Mouse (Mus musculus): ENCODE results near the gene Aig1. TPM values are rescaled to one million over a fixed set of nuclear protein-coding genes. Genes with fewer than 3 reads are reported as not detected.
A peak's percentile ranks its signal among the peaks of the same experiment; 100 is the strongest.

Aig1 gene
- total RNA-seq, 2 experiments from 2014 or later: 61.1 to 64.1 TPM

DNA sequence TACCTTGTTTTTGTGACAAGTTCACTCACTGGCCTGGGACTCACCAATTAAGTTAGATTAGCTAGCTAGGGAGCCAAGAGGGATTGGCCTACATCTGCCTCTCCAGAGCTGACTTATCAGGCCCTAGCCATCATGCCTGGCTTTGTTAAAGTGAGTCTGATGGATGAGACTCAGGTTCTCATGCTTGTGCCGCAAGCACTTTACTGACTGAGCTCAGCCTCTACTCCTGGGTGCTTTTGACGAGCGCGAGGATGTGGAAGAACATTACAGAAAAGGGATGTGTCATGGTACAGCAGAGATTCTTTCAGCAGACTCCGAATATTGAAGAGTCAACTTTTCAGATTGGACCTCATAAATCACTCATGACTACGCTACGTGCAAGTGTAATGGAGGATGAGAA, 12.8 kb downstream of the Aig1 start:
- DNase-seq (ENCODE audit: low spot score in 2 of 2): no peak
- intact Hi-C loops (cut with DNase I): no loop called here

DNA sequence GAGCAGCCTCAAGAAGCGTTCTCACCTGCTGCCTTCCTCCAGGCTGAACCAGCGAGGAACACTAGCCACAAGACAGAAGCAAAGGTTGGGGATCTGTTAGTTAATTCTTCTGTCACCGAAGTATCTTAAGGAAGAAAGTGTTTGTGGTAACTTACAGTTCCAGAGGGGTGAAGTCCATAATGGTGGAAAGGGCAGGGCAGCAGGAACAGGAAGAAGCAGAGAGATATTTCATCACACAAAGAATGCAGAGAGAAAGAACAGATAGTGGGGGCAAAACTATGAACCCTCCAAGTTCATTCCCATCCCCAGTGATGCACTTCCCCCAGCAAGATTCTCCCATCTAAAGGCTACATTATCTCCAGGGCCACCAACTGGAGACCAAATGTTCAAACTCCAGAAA, 13.7 kb downstream of the Aig1 start:
- intact Hi-C loops (cut with DNase I): no loop called here
- no peak for DNase-seq (ENCODE audit: low spot score in 2 of 2)

DNA sequence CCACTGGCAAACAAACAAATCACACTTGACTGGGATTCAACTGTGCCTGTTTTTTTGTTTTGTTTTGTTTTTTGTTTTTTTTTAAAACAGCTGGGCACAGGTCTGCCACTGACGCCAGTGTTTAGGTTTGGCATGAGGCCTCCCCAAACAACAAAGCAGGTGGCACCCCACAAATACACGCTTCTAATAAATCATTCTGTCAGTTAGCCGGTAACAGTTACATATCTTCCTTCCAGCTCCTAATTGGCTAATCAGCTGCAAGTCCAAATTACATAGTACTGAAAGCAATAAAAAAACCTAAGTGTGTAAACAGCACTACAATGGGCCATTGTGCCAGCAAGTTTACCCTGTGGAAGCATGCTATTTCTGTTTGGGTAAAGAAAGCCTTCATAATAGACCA, 18.7 kb downstream of the Aig1 start:
- DNase-seq (ENCODE audit: low spot score in 2 of 2): no peak
- intact Hi-C loops (cut with DNase I): no loop called here

DNA sequence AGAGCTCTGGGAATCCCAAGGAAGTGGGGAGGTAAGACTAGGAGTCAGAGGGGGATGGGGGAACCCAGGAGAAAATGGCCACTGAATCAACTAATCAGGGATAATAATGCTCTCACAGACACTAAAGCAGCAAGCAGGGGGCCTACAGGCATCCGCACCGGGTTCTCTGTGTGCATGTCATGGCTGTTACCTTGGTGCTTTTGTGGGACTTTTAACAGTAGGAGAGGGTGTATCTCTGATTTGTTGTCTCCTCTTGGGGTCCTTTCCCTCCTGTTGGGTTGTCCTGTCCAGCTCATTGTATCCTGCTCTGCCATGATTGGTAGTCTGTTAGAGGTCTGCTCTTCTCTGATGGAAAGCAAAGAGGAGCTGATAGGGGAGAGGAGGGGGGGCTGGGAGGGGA, 19.6 kb downstream of the Aig1 start:
- DNase-seq (ENCODE audit: low spot score in 2 of 2): no peak
- intact Hi-C loops (cut with DNase I): no loop called here

DNA sequence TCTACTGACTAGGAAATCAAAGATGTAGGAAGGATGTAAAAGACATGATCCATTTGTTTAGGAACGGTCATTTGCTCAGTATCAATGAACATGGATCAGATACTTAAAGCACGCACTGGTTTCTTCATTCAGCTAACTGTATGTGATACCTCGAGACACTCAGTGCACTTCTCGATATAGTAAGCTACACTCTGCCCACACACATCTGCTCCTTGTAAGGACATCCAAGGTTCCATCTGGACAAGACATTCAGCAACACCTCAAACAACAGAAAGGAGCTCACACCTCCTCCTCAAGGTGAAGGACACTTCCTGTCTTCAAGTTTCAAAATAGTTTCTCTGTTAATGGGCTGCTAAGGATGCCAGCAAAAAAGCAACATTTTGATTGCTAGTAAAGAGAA, 23.9 kb downstream of the Aig1 start:
- peak; percentile 49 to 54 for DNase-seq (ENCODE audit: low spot score in 2 of 2)

DNA sequence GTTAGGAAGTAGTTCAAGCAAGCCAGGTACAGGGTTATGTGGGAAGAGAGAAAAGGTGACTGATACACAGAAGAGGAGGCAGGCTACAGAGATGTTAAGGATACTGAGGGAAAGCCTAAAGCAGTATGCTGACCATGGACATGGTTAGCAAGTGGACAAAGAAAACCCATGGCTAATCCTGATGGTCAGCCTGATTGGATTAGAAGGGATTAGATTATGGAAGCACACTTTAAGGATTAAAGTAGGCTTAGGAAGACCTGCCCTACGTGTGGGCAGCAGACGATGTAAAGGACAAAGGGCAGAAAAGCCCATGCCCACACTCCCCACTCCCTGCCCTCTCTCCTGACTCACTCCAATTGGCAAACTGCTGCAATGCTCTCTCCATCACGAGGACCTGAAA, 25.0 kb downstream of the Aig1 start:
- intact Hi-C loops (cut with DNase I): no loop called here
- DNase-seq (ENCODE audit: low spot score in 2 of 2): no peak

More for the DNA sequence above, 23.9 kb downstream of the Aig1 start:
- intact Hi-C loops (cut with DNase I): no loop called here

DNA sequence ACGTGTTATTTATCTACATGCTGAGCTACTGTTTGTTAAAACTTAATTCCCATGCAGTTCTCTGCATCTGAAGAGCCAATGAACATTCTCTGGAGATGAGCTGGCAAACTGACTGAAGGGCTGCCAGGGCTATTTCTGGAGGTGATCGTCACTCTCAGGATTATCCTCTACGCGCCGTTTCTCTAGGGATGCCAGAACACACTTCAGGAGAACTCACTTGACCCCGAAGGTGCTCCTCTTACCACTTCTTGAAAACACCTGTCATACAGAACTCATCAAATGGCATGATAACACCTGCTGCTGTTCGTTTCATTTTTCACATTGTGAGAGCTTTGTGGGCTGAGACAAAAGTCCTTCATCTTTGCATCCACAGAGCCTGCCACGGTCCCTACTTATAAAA, 25.9 kb downstream of the Aig1 start:
- DNase-seq (ENCODE audit: low spot score in 2 of 2): peak; percentile 36 to 37
- intact Hi-C loops (cut with DNase I): no loop called here

DNA sequence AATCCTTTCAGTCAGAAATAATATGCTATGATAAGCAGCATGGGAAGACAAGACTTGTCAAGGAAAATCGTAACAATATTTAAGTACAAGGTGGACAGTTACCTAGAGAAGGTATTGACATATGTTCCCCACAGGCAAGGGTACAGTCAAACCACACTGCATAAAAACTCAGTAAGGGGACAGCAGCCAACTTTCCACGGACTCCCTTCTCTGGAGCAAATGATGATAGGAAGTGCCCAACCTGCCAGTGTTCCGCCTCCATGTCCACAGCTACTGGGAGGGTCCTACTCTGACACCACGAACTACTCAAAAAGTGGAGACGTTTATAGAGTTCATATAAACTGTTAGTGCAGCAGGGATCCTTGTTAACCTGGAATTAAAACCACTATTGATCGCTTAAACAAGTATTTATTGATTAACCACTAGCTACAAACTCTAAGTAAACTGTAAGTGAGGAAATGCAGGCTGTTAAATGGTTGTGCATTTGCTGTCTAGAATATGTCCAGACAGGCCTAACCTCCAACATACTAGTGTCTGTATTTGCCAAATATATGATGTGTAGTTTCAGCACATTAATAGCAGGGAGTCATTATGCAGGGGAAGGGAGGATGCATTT, 30.2 kb downstream of the Aig1 start:
- intact Hi-C loops (cut with DNase I): no loop called here
- no peak for DNase-seq (ENCODE audit: low spot score in 2 of 2)

DNA sequence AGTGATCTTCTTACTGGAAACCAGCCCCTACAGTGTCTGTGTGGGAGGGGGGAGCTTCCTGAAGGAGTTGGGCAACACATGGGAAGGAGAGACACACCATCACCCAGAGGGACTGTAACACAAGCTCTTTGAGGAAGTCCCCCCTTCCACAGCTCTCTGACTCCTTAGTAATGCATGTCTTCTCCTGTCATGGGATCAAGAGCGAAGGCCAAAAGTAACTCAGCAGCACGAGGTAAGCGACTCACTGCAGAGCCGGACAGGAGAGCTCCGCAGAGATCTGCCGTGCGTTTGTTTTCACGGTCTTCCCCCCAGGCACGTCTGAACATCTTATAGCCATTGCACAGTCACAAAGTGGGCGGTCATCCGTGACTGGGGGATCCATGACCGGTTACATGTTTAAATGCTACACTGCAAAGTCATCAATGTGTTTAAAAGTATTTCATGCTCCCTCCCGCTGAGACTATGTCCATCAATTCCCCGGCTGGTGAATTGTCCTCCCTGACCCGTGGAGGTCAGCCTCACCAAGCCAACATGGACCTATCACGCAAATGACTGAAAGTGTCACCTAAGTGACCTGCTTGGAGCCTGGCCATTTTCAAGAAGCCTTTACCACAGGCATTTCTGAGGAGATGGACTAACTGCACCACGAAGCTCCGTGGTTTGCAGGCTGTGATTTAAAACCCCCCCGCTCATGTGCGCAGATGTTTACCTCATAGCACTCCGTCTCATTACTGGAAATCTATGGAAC, 30.9 kb downstream of the Aig1 start:
- no peak for DNase-seq (ENCODE audit: low spot score in 2 of 2)
- intact Hi-C loops (cut with DNase I): no loop called here

DNA sequence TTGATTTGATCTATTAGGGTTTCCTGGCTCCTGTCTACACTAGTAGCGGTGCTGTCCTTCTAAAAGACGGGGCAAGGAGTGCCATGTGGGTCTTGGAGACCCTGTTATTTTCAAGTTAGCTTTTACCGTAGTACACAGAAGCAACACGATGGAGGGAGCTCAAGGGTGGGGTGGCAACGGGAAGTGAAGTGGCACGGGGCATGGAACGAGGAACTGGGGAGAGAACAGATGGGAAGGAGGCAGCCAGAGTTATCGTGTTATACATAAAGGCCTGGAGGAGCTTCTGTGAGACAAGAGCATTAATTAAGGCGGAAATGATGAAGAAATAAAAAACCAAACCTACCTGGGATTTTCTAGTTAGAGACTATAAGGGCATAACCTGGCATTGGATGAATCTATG, 31.8 kb downstream of the Aig1 start:
- DNase-seq (ENCODE audit: low spot score in 2 of 2): no peak
- intact Hi-C loops (cut with DNase I): no loop called here

DNA sequence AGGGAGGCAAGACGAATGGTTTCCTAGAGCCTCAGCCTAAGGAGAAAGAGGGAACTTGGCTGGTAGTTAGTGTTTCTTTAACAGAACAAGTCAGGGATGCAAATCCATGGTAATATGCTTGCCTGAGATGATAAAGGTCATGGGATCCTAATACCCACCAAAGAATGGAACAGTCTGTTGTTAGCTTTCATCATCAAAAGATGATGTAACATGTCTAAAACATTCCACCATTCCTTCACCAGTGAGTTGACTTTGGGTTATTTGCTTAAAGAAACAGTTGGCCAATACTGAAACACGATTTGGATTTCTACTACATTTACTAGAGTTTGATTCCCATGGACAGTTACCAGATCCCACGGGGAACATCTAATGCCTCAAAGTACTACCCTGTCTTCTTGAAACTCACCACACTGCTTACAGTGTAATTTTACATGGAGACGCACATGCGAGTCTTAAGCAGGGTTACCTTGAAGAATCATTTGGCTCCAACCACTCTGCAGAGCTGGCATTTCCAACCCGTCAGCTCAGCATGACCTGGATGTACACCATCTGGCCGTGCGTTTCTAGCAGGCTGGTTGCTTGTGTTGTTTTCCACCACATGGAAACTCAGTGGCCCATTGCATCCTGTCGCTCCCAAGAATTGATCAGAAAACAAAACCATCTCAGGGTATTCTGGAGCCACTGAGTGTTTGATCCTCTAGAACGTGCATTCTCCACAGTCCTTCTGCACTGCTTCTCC, 32.9 kb downstream of the Aig1 start:
- intact Hi-C loops (cut with DNase I): no loop called here
- DNase-seq (ENCODE audit: low spot score in 2 of 2): no peak

DNA sequence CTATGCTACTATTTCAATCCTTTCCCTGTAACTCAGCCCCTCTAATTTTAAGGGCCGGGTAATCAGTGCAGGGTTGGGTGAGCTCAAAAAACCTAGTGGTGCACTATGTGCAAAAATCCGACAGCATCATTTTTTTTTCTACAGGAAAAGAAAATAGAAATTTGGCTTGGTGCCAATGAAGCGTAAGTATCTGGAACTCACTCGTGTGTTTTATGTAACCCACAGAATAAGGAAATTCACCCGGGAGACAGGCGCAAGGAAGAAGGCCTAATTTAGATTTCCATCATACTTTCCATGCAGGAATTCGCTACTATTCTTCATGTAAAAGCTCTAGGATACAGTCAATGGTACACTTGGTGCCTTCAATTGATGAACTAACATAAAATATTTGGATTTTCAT, 34.7 kb downstream of the Aig1 start:
- intact Hi-C loops (cut with DNase I): no loop called here
- no peak for DNase-seq (ENCODE audit: low spot score in 2 of 2)

DNA sequence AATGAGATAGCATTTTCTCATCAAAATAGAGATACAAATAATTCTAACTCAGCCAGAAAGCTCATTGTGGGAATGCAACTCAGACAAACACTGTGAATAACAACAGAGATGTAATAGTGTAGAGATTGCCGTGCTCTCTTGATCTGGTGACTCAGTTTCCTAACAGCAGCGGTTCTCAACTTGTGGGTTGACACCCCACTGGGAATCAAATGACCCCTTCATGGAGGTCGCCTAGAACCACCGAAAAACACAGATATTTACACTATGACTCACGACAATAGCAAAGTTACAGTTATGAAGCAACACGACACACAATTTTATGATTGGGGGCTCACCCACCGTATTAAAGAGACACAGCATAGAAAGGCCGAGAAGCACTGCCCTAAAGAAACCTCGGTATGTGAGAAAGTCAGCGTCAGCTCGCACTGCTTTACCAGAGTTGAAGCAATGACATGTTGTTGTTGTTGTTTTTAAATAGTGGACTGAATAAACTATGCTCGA, 35.7 kb downstream of the Aig1 start:
- intact Hi-C loops (cut with DNase I): no loop called here
- no peak for DNase-seq (ENCODE audit: low spot score in 2 of 2)

DNA sequence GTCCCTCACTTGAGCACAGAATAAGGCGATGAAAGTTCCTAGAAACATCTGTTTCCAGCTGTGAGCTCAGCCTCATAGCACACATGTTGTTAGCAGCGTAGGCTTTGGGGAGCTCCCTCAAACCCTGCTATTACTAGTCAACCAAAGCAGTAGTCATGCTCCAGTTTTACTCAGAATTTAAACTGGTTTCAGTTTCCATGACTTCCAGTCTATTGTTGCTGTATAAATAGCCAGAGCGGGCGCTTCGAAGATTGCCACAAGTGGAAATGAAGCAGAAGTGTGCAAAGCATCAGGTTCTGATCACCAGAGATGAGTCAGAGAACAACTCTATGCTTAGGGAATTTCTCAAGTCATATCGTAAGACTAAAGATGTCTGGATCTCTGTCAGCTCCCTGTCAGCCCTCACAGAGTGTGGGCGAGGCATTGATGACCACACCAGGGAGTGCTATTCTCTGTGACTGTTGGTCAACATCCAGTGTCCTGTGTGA, 36.2 kb downstream of the Aig1 start:
- DNase-seq (ENCODE audit: low spot score in 2 of 2): no peak
- intact Hi-C loops (cut with DNase I): no loop called here

DNA sequence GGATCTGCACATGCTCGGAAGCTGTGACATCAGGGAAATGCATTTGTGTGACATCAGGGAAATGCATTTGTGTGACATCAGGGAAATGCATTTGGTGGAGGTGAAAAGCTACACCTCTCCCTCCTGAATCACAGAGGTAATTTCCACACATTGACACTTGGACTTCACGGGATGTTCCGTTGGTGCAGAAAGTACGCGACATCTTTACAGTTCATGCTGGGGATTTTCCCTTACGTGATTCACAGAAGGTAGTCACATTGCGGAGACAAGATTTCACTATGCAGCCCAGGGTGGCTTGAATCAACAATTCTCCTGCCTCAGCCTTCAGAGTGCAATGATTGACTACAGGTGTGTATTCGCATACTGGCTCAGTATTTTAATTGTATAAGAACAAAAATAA, 41.6 kb downstream of the Aig1 start:
- intact Hi-C loops (cut with DNase I): no loop called here
- DNase-seq (ENCODE audit: low spot score in 2 of 2): no peak

DNA sequence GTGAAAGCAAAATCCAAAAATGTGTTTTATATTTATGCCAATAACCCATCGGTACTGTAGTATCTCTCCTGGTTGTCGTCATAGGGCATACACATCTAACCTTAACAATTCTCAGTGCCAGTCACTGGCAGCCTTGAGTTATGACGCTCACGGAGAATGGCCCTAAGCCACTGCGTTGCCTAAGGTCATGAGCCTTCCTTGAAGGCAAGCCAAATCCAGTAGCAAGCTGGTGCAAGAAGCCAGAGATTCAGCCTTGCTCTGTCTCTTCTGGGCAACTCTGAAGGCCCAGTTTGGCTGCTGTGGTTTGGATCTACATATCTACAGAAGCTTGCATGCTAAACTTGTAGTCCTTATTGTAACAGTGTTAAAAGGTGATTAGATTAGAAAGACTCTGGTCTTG, 55.2 kb downstream of the Aig1 start:
- intact Hi-C loops (cut with DNase I): no loop called here
- no peak for DNase-seq (ENCODE audit: low spot score in 2 of 2)

DNA sequence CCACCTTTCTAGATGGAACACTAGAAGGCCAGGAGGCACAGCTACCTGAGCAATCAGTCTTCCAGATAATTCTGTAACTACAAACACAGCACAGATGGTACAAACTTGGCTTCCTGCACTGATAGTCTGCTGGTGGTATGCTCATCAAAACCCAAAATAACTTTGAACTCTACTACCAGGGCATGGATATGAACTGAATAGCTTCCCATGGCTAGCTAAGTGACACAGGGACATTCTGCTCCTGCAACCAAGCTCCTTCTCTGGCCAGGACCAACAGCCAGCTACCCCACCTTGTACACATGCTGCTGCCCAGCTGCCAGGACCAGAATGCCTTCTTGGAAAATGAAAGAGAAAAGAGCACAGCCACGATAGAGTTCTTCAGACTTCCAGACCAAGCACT, 60.5 kb downstream of the Aig1 start:
- no peak for DNase-seq (ENCODE audit: low spot score in 2 of 2)
- intact Hi-C loops (cut with DNase I): no loop called here

DNA sequence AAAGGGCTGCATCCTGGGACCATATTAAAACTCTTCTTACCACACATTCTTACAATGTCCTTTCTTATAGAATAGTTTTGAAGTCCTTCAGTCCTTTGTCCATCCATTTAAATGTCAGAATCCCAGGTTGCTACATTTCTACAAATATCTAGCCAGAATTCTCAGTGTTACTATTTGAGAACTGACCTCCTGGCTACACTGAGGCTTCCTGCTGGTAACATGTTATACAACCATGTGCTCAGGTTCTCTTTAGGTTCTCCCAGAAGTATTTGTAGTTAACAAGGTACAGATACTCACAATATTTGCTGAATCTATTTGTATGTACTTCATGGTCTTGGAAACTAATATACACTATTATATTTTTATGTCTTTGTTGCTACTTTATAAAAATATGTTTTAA, 62.0 kb downstream of the Aig1 start:
- intact Hi-C loops (cut with DNase I): no loop called here
- DNase-seq (ENCODE audit: low spot score in 2 of 2): no peak

DNA sequence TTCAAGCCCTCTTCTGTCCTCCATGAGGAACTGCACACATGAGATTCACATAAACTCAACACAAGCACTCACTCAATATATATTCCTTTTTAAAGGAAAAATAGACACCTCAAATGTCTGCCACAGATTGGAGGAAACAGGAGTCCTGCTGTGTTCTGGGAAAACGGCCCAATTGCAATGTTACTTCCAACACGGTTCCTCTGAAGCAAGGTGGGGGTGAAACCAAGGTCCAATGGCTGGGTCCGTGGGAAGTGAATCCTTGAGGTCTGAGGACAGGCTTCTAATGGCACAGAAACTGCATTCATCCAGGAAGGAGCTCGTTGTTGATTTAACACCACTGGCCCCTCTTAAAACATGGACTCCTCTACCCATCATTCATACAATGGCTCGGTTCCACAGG, 67.5 kb downstream of the Aig1 start:
- intact Hi-C loops (cut with DNase I): no loop called here

DNA sequence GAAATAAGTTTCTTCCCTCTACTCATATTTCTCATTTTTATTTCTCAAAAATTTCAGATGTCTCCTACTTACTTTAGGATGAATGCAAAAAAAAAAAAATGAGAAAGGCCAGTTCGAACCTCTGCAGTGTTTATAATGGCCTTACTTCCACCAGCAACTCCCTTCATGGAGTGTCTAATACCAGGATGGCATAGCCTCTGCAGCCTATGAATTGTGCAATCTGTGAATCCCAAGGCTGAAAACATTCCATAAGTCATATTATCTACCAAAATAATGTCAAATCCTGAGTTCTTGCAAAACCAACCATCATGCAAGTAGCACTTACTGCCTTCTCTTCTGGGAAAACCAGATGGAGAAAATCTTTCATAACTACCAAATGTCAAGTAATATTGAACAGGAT, 75.3 kb downstream of the Aig1 start:
- DNase-seq (ENCODE audit: low spot score in 2 of 2): no peak
- intact Hi-C loops (cut with DNase I): no loop called here

More for the DNA sequence above, 67.5 kb downstream of the Aig1 start:
- DNase-seq (ENCODE audit: low spot score in 2 of 2): no peak

DNA sequence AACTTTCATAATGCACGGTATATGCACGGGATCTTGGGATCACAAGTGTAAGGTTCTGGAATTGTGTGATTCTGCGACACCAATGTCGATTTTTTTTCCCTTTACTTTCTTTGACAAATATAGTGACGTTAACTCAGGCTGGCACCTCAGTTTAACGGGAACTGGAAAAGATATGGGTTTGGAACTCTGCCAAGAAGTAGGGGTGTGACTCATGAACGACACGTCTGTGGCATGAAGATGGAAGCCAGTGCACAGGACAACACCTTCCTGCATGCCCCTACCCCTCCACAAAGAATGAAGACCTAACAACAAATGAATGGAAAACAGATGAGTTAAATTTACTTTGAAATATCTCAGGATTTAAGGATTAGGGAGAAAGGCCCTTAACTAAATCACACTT, 76.0 kb downstream of the Aig1 start:
- DNase-seq (ENCODE audit: low spot score in 2 of 2): no peak
- intact Hi-C loops (cut with DNase I): no loop called here
